Mouse (Mus musculus) liver, embryonic 11.5 days (tissue): ENCODE data around the gene Mettl9. TPM values are rescaled to one million over a fixed set of nuclear protein-coding genes. Genes with fewer than 3 reads are reported as not detected.

Source experiments
- ATAC-seq: fragments of 200-750 bp; cut with Nextera tagmentation; replicated peaks from 2 replicates; pipeline ENCODE4 v1.8.0; 2017; ENCODE audit warnings: moderate number of reproducible peaks, mild to moderate bottlenecking, moderate TSS enrichment, moderate library complexity; ENCODE audit not compliant: low FRiP score
- DNase-seq: peaks from one replicate; pipeline ENCODE4 v3.0.0-alpha.2; 2017; ENCODE audit warnings: low spot score
- H3K27ac ChIP-seq: fragments of 300-500 bp; sonication (generic); 2 replicates; pipeline ENCODE4 v1.5.1; 2014; ENCODE audit warnings: mild to moderate bottlenecking, low read depth, low read length, control low read depth
- H3K27me3 ChIP-seq: fragments of 300-500 bp; sonication (generic); replicated peaks from 2 replicates; pipeline ENCODE4 v1.6.1; 2014; ENCODE audit warnings: low read length, mixed read lengths; ENCODE audit not compliant: control insufficient read depth, insufficient read depth
- H3K36me3 ChIP-seq: fragments of 300-500 bp; sonication (generic); 2 replicates; pipeline ENCODE4 v1.6.1; 2014; ENCODE audit warnings: mild to moderate bottlenecking, low read length, moderate library complexity, mixed read lengths; ENCODE audit not compliant: control insufficient read depth, insufficient read depth
- H3K4me1 ChIP-seq: fragments of 300-500 bp; sonication (generic); replicated peaks from 2 replicates; pipeline ENCODE4 v1.6.1; 2014; ENCODE audit warnings: low read length, mixed read lengths; ENCODE audit not compliant: control insufficient read depth, insufficient read depth
- H3K4me2 ChIP-seq: fragments of 300-500 bp; sonication (generic); 2 replicates; pipeline ENCODE4 v1.6.1; 2014; ENCODE audit warnings: mild to moderate bottlenecking, control low read depth, moderate library complexity
- H3K4me3 ChIP-seq: fragments of 300-500 bp; sonication (generic); 2 replicates; pipeline ENCODE4 v1.5.1; 2014; ENCODE audit warnings: low read depth, low read length, control low read depth
- H3K9ac ChIP-seq: fragments of 300-500 bp; sonication (generic); 2 replicates; pipeline ENCODE4 v1.6.1; 2014; ENCODE audit warnings: low read depth, low read length, control low read depth
- H3K9me3 ChIP-seq: fragments of 300-500 bp; sonication (generic); 2 replicates; pipeline ENCODE4 v1.6.1; 2016; ENCODE audit warnings: low read length, inconsistent platforms, mixed read lengths; ENCODE audit not compliant: control insufficient read depth
- WGBS: fragments of 180-500 bp; shearing (Covaris S2); extraction: QIAGEN DNeasy Blood & Tissue Kit; methylation state at CpG from one replicate; pipeline ENCODE4 v1.1.7; 2014; 5-methylcytosine and 5-hydroxymethylcytosine counted together
- polyA plus RNA-seq: library from polyadenylated mRNA; unstranded; fragments of >200 nt; fragmentation: Nextera tagmentation; extraction: Ambion mirVana; gene quantifications from 2 replicates; pipeline ENCODE4 v1.2.1, GENCODE M21; 2014

Gene Mettl9
- polyA plus RNA-seq, 1 experiment from 2014 or later, result 105 TPM

DNA sequence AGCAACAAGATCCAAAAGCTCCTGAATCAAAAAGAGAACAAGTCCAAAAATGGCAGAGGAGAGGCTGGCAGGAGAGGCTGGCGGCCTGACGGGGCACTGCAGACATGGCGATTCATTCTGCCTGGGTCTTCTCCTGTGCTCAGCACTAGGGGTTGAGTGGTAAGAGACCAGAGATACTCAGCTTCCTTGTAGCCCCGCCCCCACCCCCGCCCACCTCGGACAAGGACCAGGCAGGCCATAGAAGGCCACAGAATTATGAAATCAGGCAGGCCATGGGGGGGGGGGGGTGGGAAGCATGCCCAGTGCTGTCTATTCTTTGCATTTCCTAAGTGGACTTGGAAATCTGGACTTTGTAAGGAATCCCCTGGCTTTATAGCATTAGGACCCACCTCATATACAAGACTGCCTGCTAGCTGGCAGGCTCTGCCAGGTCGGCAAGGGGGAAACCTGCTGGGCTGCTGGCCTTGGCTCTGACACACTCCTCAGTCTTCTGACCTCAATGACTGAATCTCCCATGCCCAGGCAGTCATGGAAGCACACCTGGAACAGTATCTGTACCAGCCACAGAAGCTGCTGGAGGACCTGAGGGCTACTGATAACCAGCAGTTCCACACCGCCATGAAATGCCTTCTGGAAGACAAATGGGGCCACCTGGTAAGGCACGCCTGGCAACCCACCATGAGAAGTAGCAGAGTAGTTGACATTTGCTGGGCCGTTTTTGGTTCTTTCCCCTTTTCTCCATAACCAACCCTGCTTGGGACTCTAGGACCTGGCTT is 64.6 kb downstream of the Mettl9 start:
- DNase-seq (no peak), ATAC-seq (peak; percentile 78)
- Histone ChIP-seq H3K9ac (no peak overlapping the region), H3K4me3 (no peak overlapping the region), H3K4me2 (no peak overlapping the region), H3K27me3 (no peaks in the 10 kb centered on the region), H3K4me1 (no peaks in the 10 kb centered on the region; the same call in 1 of the 2 replicates), H3K9me3 (no peaks in the 10 kb centered on the region), H3K36me3 (no peaks in the 10 kb centered on the region), H3K27ac (no peak overlapping the region)
- WGBS, result 60% methylated on average over 10 of the region's 10 CpGs

DNA sequence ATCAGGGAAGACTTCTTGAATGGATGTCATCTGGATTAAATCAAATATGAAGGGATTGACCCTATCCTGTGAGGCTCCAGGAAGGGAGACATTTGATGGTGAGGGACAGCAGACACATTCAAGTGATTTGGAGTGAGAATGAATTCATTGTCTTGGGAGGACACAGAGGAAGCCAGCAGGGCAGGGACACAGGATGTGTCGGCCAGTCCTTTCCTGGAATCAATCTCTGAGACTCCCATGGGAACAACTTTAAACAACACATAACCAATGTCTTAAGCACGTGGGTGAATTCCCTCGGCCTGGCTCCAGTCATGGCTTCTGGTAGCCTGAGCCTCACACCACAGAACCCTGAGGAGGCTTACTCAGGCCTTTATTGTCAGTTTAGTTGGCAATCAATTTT is 73.6 kb downstream of the Mettl9 start:
- DNase-seq (no peak), ATAC-seq (no peak)
- no peaks in the 10 kb centered on the region for H3K4me1 ChIP-seq
- H3K27me3 ChIP-seq, result no peaks in the 10 kb centered on the region
- H3K36me3 ChIP-seq, result no peaks in the 10 kb centered on the region
- H3K9ac ChIP-seq, result no peak overlapping the region
- no peak overlapping the region for H3K27ac ChIP-seq
- H3K4me2 ChIP-seq, result no peak overlapping the region
- 80% methylated on average over 3 of the region's 3 CpGs for WGBS
- H3K9me3 ChIP-seq, result no peaks in the 10 kb centered on the region
- no peak overlapping the region for H3K4me3 ChIP-seq

DNA sequence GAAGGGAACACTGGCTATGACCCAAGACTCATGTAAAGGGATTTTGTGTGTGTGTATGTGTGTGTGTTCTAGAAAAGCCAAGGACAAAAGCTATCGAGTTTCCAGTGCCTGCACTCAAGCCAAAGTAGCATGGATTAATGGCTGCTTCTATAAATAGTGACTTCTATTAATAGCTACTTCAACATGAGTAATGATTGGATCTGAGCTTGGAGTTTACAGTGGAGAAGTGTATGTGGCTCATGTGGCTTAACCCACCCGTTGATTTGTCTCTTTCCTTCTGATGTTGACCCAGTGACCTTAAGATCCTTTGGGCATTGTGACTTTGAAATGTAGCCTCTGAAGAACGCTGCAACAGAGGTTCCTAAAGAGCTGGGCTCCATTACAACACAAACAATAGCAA is 77.1 kb downstream of the Mettl9 start:
- no peak for ATAC-seq
- H3K27ac ChIP-seq, result no peak overlapping the region

DNA sequence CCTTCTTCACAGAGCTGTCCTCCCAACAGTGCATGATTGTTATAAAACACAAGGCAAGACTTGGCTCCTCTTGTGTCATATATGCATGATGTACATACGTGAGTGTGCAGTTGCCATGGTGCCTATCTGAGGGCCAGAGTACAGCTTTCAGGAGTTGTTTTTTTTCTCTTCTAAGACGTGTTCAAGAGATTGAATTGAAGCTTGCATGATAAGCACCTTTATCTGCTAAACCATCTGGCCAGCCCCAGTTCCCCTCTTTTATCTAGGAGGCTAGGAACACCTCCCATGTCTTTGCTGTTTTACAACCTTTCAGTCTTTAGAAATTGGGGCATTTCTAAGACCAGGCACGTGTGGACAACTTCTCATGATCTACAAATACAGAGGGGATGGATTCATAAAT is 77.5 kb downstream of the Mettl9 start:
- no peaks in the 10 kb centered on the region for H3K36me3 ChIP-seq
- H3K4me1 ChIP-seq, result no peaks in the 10 kb centered on the region
- 39% methylated on average over 3 of the region's 3 CpGs for WGBS
- no peaks in the 10 kb centered on the region for H3K27me3 ChIP-seq
- H3K9ac ChIP-seq, result no peak overlapping the region
- peak; percentile 61 for ATAC-seq
- H3K27ac ChIP-seq, result no peak overlapping the region
- H3K4me3 ChIP-seq, result no peak overlapping the region
- no peaks in the 10 kb centered on the region for H3K9me3 ChIP-seq
- H3K4me2 ChIP-seq, result no peak overlapping the region
- no peak for DNase-seq

More for the DNA sequence above, 77.1 kb downstream of the Mettl9 start:
- Histone ChIP-seq H3K9ac (no peak overlapping the region), H3K36me3 (no peaks in the 10 kb centered on the region), H3K27me3 (no peaks in the 10 kb centered on the region), H3K4me3 (no peak overlapping the region), H3K4me2 (no peak overlapping the region), H3K9me3 (no peaks in the 10 kb centered on the region), H3K4me1 (no peaks in the 10 kb centered on the region)
- DNase-seq, result no peak
- 50% methylated on average over 3 of the region's 3 CpGs for WGBS

DNA sequence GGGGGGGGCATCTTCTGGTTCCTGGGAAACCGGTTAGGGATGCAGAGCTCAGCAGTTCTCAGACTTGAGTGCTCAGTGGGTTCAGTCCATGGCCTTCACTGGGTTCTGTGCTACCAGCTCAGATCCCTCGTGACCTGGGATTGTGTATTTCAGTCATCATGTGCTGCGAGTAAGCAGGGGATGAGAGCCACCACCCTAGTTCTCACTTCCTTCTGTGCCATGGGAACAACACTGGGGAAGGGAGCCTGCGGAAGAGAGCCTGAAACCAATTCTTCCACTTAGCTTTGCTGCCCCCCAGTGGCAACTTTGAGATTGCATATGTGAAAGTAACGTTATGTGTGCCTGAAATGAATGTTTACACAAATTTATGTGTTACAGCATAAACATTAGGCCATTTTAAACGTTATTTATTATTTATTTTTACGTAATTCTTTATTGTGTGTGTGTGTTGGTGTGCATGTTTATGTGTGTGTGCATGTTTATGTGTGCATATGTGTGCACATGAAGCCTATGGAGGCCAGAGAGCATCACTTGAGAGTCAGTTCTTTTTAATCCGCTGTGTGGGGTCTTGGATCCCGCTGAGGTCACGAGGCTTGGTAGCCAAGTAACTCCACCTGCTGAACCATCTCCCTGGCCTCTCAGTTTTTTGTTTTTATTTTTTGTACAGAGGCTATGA is 86.0 kb downstream of the Mettl9 start:
- H3K36me3 ChIP-seq, result no peaks in the 10 kb centered on the region
- H3K9me3 ChIP-seq, result no peaks in the 10 kb centered on the region
- H3K27me3 ChIP-seq, result no peaks in the 10 kb centered on the region
- no peak overlapping the region for H3K27ac ChIP-seq
- 11% methylated on average over 10 of the region's 10 CpGs for WGBS
- ATAC-seq (peak; percentile 43), DNase-seq (peak; percentile 67)
- H3K9ac ChIP-seq, result no peak overlapping the region
- no peaks in the 10 kb centered on the region for H3K4me1 ChIP-seq
- H3K4me2 ChIP-seq, result no peak overlapping the region
- H3K4me3 ChIP-seq, result no peak overlapping the region

Other genes starting within 250 kb of the Mettl9 start
- gene Gm5737, start 222.1 kb upstream of the Mettl9 start, polyA plus RNA-seq, result not detected in 2 replicates
- gene Eef2k, start 191.6 kb upstream of the Mettl9 start, polyA plus RNA-seq, result 21.2 and 23.2 TPM in 2 replicates
- gene Polr3e, start 116.7 kb upstream of the Mettl9 start, polyA plus RNA-seq, result 30.0 and 31.3 TPM in 2 replicates
- gene Cdr2, start 52.1 kb upstream of the Mettl9 start, polyA plus RNA-seq, result 16.3 and 17.3 TPM in 2 replicates
- 0.38 TPM in 1 of 2 replicates, not detected in the other for gene Mfsd13b, start 51.9 kb upstream of the Mettl9 start, polyA plus RNA-seq
- gene Igsf6, start 40.1 kb downstream of the Mettl9 start, polyA plus RNA-seq, result 8.4 and 10.2 TPM in 2 replicates
- gene Otoa, start 47.2 kb downstream of the Mettl9 start, polyA plus RNA-seq, result 0.16 TPM in 1 of 2 replicates, not detected in the other